ENCODE assay signal across 11 mouse cellular contexts in genomic region chr6:125515503-125516315, GRCm38 (mm10). TPM values are rescaled to one million over a fixed set of nuclear protein-coding genes. Genes with fewer than 3 reads are reported as not detected.
DNase-seq lines count a peak whose midpoint lies in the region; ATAC-seq and TF ChIP-seq lines count a peak whose summit lies in the region.
"Had no signal": no experiment of that assay in that cellular context is flagged by ENCODE, and none has a peak within 500 bp of the region (broad histone marks: within the 10 kb centered on the region; RNA-seq: fewer than 3 reads in every experiment).

No protein-coding gene starts in this region.

- no peaks in the 10 kb centered on the region for H3K36me3 ChIP-seq in heart, embryonic 16.5 days (ENCODE audit: control insufficient read depth, insufficient read depth)
- H3K36me3 ChIP-seq in hindbrain, embryonic 10.5 days = no peaks in the 10 kb centered on the region
- H3K36me3 ChIP-seq in midbrain, postnatal 0 days (ENCODE audit: insufficient read depth, low read length) = no peaks in the 10 kb centered on the region
- H3K36me3 ChIP-seq: heart, embryonic 15.5 days; midbrain, embryonic 12.5 days had no signal

- 43% methylated on average over 11 of the region's 11 CpGs for WGBS in heart, embryonic 16.5 days
- 84% methylated on average over 11 of the region's 11 CpGs for WGBS in hindbrain, embryonic 10.5 days
- 87% methylated on average over 11 of the region's 11 CpGs for WGBS in midbrain, postnatal 0 days

- no peaks in the 10 kb centered on the region for H3K27me3 ChIP-seq in heart, embryonic 16.5 days (ENCODE audit: control insufficient read depth, insufficient read depth, low read length)
- H3K27me3 ChIP-seq in hindbrain, embryonic 10.5 days (ENCODE audit: insufficient read depth, poor library complexity, severe bottlenecking) = no peaks in the 10 kb centered on the region; the same call in 1 of the 2 replicates
- no peaks in the 10 kb centered on the region for H3K27me3 ChIP-seq in midbrain, postnatal 0 days (ENCODE audit: insufficient read depth, low read length)
- H3K27me3 ChIP-seq: heart, embryonic 15.5 days; midbrain, embryonic 12.5 days had no signal

- H3K4me2 ChIP-seq in heart, embryonic 16.5 days (ENCODE audit: low read depth, low read length) = no peak overlapping the region
- no peak overlapping the region for H3K4me2 ChIP-seq in midbrain, postnatal 0 days (ENCODE audit: low read depth, low read length, poor library complexity, severe bottlenecking)
- H3K4me2 ChIP-seq: heart, embryonic 15.5 days; midbrain, embryonic 12.5 days had no signal

- TF ChIP-seq CTCF in midbrain, postnatal 0 days (IDR thresholded peaks at IDR 0.05) = no peak

- intact Hi-C loops in left cerebral cortex, postnatal 4 days (cut with DNase I) = no loop called here

- H3K4me3 ChIP-seq in heart, embryonic 16.5 days (ENCODE audit: low read length) = no peak overlapping the region
- H3K4me3 ChIP-seq in hindbrain, embryonic 10.5 days = no peak overlapping the region
- H3K4me3 ChIP-seq in midbrain, postnatal 0 days (ENCODE audit: low read depth, low read length) = no peak overlapping the region
- H3K4me3 ChIP-seq: heart, embryonic 15.5 days; midbrain, embryonic 12.5 days had no signal

- peak; percentile 29 for DNase-seq in left cerebral cortex, postnatal 4 days
- no peak for DNase-seq in left cerebral cortex, adult 8-10 months (ENCODE audit: low spot score in 2 of 2)
- peak; percentile 84 for DNase-seq in kidney, postnatal 10 days
- peak; percentile 67 to 78 for DNase-seq in lung, postnatal 4 days
- DNase-seq in thymus, postnatal 25 days = no peak
- no peak for DNase-seq in hindbrain, embryonic 10.5 days (ENCODE audit: low spot score)
- no peak for DNase-seq in midbrain, postnatal 0 days (ENCODE audit: low spot score)
- DNase-seq: cerebellum, adult 9-11 months had no signal

- H3K9ac ChIP-seq in heart, embryonic 16.5 days (ENCODE audit: low read length) = no peak overlapping the region
- H3K9ac ChIP-seq in midbrain, postnatal 0 days (replicated peaks; ENCODE audit: low read length, poor library complexity, severe bottlenecking) = no peak overlapping the region
- H3K9ac ChIP-seq: heart, embryonic 15.5 days; midbrain, embryonic 12.5 days had no signal

- H3K4me1 ChIP-seq in heart, embryonic 16.5 days (ENCODE audit: control insufficient read depth, insufficient read depth, low read length) = peaks cover 28% of the 10 kb centered on the region
- peaks cover 6% of the 10 kb centered on the region for H3K4me1 ChIP-seq in hindbrain, embryonic 10.5 days (replicated peaks)
- H3K4me1 ChIP-seq in midbrain, postnatal 0 days (ENCODE audit: insufficient read depth, low read length) = no peaks in the 10 kb centered on the region
- H3K4me1 ChIP-seq: midbrain, embryonic 12.5 days had no signal

- no peaks in the 10 kb centered on the region for H3K9me3 ChIP-seq in heart, embryonic 16.5 days (replicated peaks; ENCODE audit: control insufficient read depth, low read length)
- H3K9me3 ChIP-seq in hindbrain, embryonic 10.5 days = no peaks in the 10 kb centered on the region
- H3K9me3 ChIP-seq in midbrain, postnatal 0 days (ENCODE audit: low read length) = no peaks in the 10 kb centered on the region
- H3K9me3 ChIP-seq: heart, embryonic 15.5 days; midbrain, embryonic 12.5 days had no signal

- peak; percentile 40 for ATAC-seq in heart, embryonic 16.5 days (replicated peaks; ENCODE audit: extremely low read depth, insufficient read depth, low FRiP score)
- no peak for ATAC-seq in midbrain, postnatal 0 days (ENCODE audit: low FRiP score)

- peak overlapping the region; percentile 30; the same call in 1 of the 2 replicates for H3K27ac ChIP-seq in heart, embryonic 16.5 days (ENCODE audit: low read length)
- H3K27ac ChIP-seq in hindbrain, embryonic 10.5 days = no peak overlapping the region
- H3K27ac ChIP-seq in midbrain, postnatal 0 days (ENCODE audit: low read depth, low read length) = no peak overlapping the region
- H3K27ac ChIP-seq: heart, embryonic 15.5 days; midbrain, embryonic 12.5 days had no signal

RNA-seq across cellular contexts. Expression of gene Cd9, which starts 21.1 kb away (rescaled TPM):
- 10 to 100 TPM; 53.1 to 56.4 TPM for total RNA-seq in left cerebral cortex, postnatal 4 days (2021)
- total RNA-seq in left cerebral cortex, adult 8-10 months (2022) = 100 to 1,000 TPM in 2 of 4 experiments, 10 to 100 TPM in 2; 53.2 to 129 (median 82.7) TPM
- polyA plus RNA-seq in heart, embryonic 16.5 days (2015; fragmentation: Nextera tagmentation; extraction: Ambion mirVana) = 94.4 and 115 TPM in 2 replicates
- 35.9 and 39.9 TPM in 2 replicates for polyA plus RNA-seq in hindbrain, embryonic 10.5 days (2016; fragmentation: Nextera tagmentation; extraction: Ambion mirVana)
- total RNA-seq in midbrain, postnatal 0 days (2014; rRNA removed) = 40.3 and 49.1 TPM in 2 replicates
- polyA plus RNA-seq in midbrain, postnatal 0 days (2015; fragmentation: Nextera tagmentation; extraction: Ambion mirVana) = 105 and 118 TPM in 2 replicates

RNA-seq across cellular contexts. Expression of gene Vwf, which starts 30.9 kb away (rescaled TPM):
- total RNA-seq in left cerebral cortex, postnatal 4 days (2021) = 10 to 100 TPM; 24.1 to 28.2 TPM
- 10 to 100 TPM; 16.7 to 22.3 (median 18.8) TPM for total RNA-seq in left cerebral cortex, adult 8-10 months (2022)
- 26.3 and 27.1 TPM in 2 replicates for polyA plus RNA-seq in heart, embryonic 16.5 days (2015; fragmentation: Nextera tagmentation; extraction: Ambion mirVana)
- 3.9 and 7.1 TPM in 2 replicates for polyA plus RNA-seq in hindbrain, embryonic 10.5 days (2016; fragmentation: Nextera tagmentation; extraction: Ambion mirVana)
- total RNA-seq in midbrain, postnatal 0 days (2014; rRNA removed) = 36.2 and 36.7 TPM in 2 replicates
- 15.8 and 16.6 TPM in 2 replicates for polyA plus RNA-seq in midbrain, postnatal 0 days (2015; fragmentation: Nextera tagmentation; extraction: Ambion mirVana)

Comparison
In these comparisons a context has a peak if more than half of its experiments do, and no peak if none do; other contexts are left out.
1. DNase-seq: peak in left cerebral cortex, postnatal 4 days (single experiment), kidney, postnatal 10 days (single experiment) and lung, postnatal 4 days (2 of 2); none in left cerebral cortex, adult 8-10 months (0 of 2), thymus, postnatal 25 days (single experiment), hindbrain, embryonic 10.5 days (single experiment) and midbrain, postnatal 0 days (single experiment).